Mouse (Mus musculus) liver, embryonic 16.5 days (tissue): Measurements from ENCODE around the gene Ccni. TPM values are rescaled to one million over a fixed set of nuclear protein-coding genes. Genes with fewer than 3 reads are reported as not detected.

ENCODE experiments used
- ATAC-seq: fragments of 200-750 bp; cut with Nextera tagmentation; 2 replicates; pipeline ENCODE4 v1.8.0; 2017; ENCODE audit warnings: low read depth, mild to moderate bottlenecking, moderate number of reproducible peaks, moderate library complexity
- H3K27ac ChIP-seq: fragments of 300-500 bp; sonication (generic); 2 replicates; pipeline ENCODE4 v1.5.1; 2014; ENCODE audit warnings: mild to moderate bottlenecking, low read length
- H3K27me3 ChIP-seq: fragments of 300-500 bp; sonication (generic); 2 replicates; pipeline ENCODE4 v1.6.1; 2014; ENCODE audit warnings: low read depth, low read length, mixed read lengths; ENCODE audit not compliant: control insufficient read depth, insufficient read depth
- H3K36me3 ChIP-seq: fragments of 300-500 bp; sonication (generic); 2 replicates; pipeline ENCODE4 v1.6.1; 2014; ENCODE audit warnings: mild to moderate bottlenecking; ENCODE audit not compliant: control insufficient read depth, insufficient read depth
- H3K4me1 ChIP-seq: fragments of 300-500 bp; sonication (generic); 2 replicates; pipeline ENCODE4 v1.6.1; 2014; ENCODE audit warnings: low read depth, low read length, mixed read lengths; ENCODE audit not compliant: control insufficient read depth
- H3K4me2 ChIP-seq: fragments of 300-500 bp; sonication (generic); 2 replicates; pipeline ENCODE4 v1.6.1; 2014; ENCODE audit warnings: low read depth, low read length, mixed read lengths
- H3K4me3 ChIP-seq: fragments of 300-500 bp; sonication (generic); 2 replicates; pipeline ENCODE4 v1.5.1; 2014; ENCODE audit warnings: low read depth, mild to moderate bottlenecking, low read length
- H3K9ac ChIP-seq: fragments of 300-500 bp; sonication (generic); 2 replicates; pipeline ENCODE4 v1.6.1; 2014; ENCODE audit warnings: low read depth, low read length
- H3K9me3 ChIP-seq: fragments of 300-500 bp; sonication (generic); replicated peaks from 2 replicates; pipeline ENCODE4 v1.6.1; 2016; ENCODE audit warnings: low read length; ENCODE audit not compliant: control insufficient read depth
- WGBS: fragments of 180-500 bp; shearing (Covaris S2); extraction: QIAGEN DNeasy Blood & Tissue Kit; methylation state at CpG from one replicate; pipeline ENCODE4 v1.1.7; 2014; ENCODE audit not compliant: insufficient replicate concordance; 5-methylcytosine and 5-hydroxymethylcytosine counted together
- polyA plus RNA-seq: library from polyadenylated mRNA; unstranded; fragments of >200 nt; fragmentation: Nextera tagmentation; extraction: Ambion mirVana; gene quantifications from 2 replicates; pipeline ENCODE4 v1.2.1, GENCODE M21; 2015

Ccni gene
- polyA plus RNA-seq, 1 experiment from 2014 or later, result 34.0 TPM

DNA sequence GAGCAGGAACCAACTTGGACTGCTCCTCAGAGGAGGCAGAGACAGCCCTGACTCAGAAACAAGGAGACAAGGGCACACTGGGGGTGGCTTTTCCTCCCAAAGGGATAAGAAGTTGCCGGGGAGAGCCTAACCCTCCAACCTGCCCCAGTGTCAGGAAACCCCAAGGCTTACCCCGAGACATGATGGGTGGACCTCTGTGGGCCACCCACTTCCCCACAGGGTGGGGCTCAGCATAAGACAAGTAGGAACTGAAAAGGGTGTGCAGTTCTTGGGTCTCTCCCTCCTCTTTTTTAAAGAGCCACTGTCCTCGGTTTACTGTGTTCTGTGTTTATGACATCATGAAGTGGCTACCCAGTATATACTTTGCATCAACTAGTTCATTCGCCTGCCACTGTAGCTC, 53.8 kb downstream of the Ccni start:
- peak; percentile 45; the same call in 1 of the 2 replicates for ATAC-seq
- H3K36me3 ChIP-seq, result no peaks in the 10 kb centered on the region
- no peaks in the 10 kb centered on the region for H3K27me3 ChIP-seq
- peaks cover 35% of the 10 kb centered on the region for H3K4me1 ChIP-seq
- H3K9ac ChIP-seq, result no peak overlapping the region
- 26% methylated on average over 4 of the region's 4 CpGs for WGBS
- no peaks in the 10 kb centered on the region for H3K9me3 ChIP-seq
- H3K27ac ChIP-seq, result no peak overlapping the region; the same call in 1 of the 2 replicates
- no peak overlapping the region for H3K4me2 ChIP-seq
- no peak overlapping the region for H3K4me3 ChIP-seq

DNA sequence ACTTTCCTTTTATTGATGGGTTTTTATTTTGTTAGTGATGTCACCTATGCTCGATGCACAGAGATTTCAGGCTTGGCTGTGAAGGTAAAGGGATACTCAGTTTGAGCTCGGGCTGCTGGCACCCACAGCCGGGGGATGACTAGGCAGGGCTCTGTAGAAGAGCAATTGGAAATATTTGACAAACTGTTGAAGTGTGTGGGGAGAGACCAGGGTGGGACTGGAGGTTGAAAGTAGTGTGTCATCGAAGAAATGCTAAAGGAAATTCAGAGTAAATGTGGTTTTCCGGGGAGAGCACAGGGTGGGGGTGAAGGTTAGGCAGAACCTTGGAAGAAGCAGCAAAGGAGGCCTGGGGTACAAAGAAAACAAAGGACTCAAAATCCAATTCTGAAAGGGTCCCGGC, 54.3 kb downstream of the Ccni start:
- 20% methylated on average over 6 of the region's 6 CpGs for WGBS
- no peak overlapping the region for H3K9ac ChIP-seq
- no peak for ATAC-seq
- H3K4me2 ChIP-seq, result no peak overlapping the region
- no peaks in the 10 kb centered on the region for H3K9me3 ChIP-seq
- no peaks in the 10 kb centered on the region for H3K27me3 ChIP-seq
- H3K36me3 ChIP-seq, result no peaks in the 10 kb centered on the region
- peaks cover 35% of the 10 kb centered on the region for H3K4me1 ChIP-seq
- no peak overlapping the region for H3K4me3 ChIP-seq
- peak overlapping the region; percentile 42; the same call in 1 of the 2 replicates for H3K27ac ChIP-seq

GRCm38 (mm10) chr5:93149969-93150777, 56.1 kb downstream of the Ccni start:
- H3K36me3 ChIP-seq, result no peaks in the 10 kb centered on the region
- no peaks in the 10 kb centered on the region for H3K9me3 ChIP-seq
- no peak overlapping the region for H3K4me3 ChIP-seq
- H3K9ac ChIP-seq, result no peak overlapping the region
- 43% methylated on average over 12 of the region's 12 CpGs for WGBS
- no peak overlapping the region for H3K27ac ChIP-seq
- ATAC-seq, result peak; percentile 47
- no peak overlapping the region for H3K4me2 ChIP-seq
- H3K27me3 ChIP-seq, result no peaks in the 10 kb centered on the region
- peaks cover 35% of the 10 kb centered on the region for H3K4me1 ChIP-seq

DNA sequence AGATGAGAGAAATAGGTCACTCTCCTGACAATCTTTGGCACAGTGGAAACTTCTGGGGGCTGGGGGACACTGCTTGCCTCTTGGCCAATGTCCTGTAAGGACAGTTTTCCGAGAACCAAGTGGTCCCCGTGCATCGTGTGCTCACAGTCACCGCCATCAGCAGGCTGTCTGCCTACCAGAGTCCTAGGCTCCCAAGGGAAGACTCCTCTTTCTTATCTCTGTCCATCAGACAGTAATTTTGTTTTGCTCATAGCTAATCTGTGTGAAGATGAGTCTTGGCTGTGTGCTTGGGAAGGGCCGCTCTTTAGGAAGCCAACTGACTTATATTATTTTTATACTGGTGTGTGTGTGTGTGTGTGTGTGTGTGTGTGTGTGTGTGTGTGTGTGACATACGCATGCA, 60.8 kb downstream of the Ccni start:
- peaks cover 4% of the 10 kb centered on the region; the same call in 1 of the 2 replicates for H3K36me3 ChIP-seq
- H3K27me3 ChIP-seq, result no peaks in the 10 kb centered on the region
- H3K27ac ChIP-seq, result no peak overlapping the region
- H3K9me3 ChIP-seq, result no peaks in the 10 kb centered on the region
- 52% methylated on average over 6 of the region's 6 CpGs for WGBS
- ATAC-seq, result 0 out of 2 replicates have a peak, but pooled peaks have one; percentile 13
- H3K4me3 ChIP-seq, result no peak overlapping the region
- H3K9ac ChIP-seq, result no peak overlapping the region
- no peak overlapping the region for H3K4me2 ChIP-seq
- H3K4me1 ChIP-seq, result peaks cover 12% of the 10 kb centered on the region

DNA sequence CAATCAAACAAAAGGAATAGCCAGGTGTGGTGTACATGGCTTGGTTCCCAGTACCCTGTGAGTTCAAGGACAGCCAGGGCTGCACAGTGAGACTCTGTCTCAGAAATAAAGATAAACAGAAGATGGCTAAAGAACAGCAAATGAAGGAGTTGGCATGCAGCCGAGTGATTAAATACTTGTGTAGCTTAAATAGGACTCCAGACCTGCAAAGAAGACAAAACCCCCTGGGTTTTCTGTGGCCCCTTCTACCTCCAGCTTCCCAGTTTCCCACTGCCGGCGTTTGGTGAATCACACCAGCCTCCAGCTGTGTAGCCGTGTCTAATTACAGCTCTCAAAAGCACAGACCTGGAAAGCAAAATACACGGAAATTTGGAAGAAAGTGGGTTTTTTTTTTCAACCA, 61.4 kb downstream of the Ccni start:
- Histone ChIP-seq H3K27me3 (no peaks in the 10 kb centered on the region), H3K9ac (no peak overlapping the region), H3K36me3 (peaks cover 5% of the 10 kb centered on the region; the same call in 1 of the 2 replicates), H3K9me3 (no peaks in the 10 kb centered on the region), H3K4me3 (no peak overlapping the region), H3K27ac (no peak overlapping the region), H3K4me1 (peaks cover 5% of the 10 kb centered on the region), H3K4me2 (no peak overlapping the region)
- no peak for ATAC-seq
- WGBS, result 68% methylated on average over 5 of the region's 5 CpGs

GRCm38 (mm10) chr5:93143360-93144091, 62.8 kb downstream of the Ccni start:
- H3K27me3 ChIP-seq, result no peaks in the 10 kb centered on the region

GRCm38 (mm10) chr5:93140747-93141146, 65.5 kb downstream of the Ccni start:
- Histone ChIP-seq H3K4me3 (no peak overlapping the region), H3K27ac (no peak overlapping the region), H3K4me1 (peaks cover 2% of the 10 kb centered on the region; the same call in 1 of the 2 replicates), H3K36me3 (peaks cover 9% of the 10 kb centered on the region), H3K27me3 (no peaks in the 10 kb centered on the region), H3K9me3 (no peaks in the 10 kb centered on the region), H3K9ac (no peak overlapping the region), H3K4me2 (no peak overlapping the region)
- WGBS, result 64% methylated on average over 5 of the region's 5 CpGs
- no peak for ATAC-seq

More at GRCm38 (mm10) chr5:93143360-93144091, 62.8 kb downstream of the Ccni start:
- Histone ChIP-seq H3K9ac (no peak overlapping the region), H3K4me2 (no peak overlapping the region), H3K4me1 (no peaks in the 10 kb centered on the region; the same call in 1 of the 2 replicates), H3K9me3 (no peaks in the 10 kb centered on the region), H3K27ac (no peak overlapping the region), H3K4me3 (no peak overlapping the region), H3K36me3 (peaks cover 9% of the 10 kb centered on the region)
- 63% methylated on average over 12 of the region's 12 CpGs for WGBS
- ATAC-seq, result no peak

DNA sequence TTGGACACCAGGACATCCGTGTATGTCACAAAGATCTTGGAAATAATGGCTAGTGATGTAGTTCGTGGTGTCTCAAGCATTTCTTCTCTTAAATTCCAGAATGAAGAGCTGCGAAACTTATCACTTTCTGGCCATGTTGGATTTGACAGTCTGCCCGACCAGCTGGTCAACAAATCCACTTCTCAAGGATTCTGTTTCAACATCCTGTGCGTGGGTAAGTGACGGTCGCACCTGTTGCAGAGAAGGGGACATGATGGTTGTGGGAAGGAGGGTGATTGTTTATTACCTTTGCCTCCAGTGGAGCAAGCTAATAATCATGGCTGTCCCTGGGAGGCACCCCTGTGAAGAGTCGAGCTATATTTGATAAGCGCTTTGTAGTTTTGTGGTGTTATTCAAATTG, 66.9 kb downstream of the Ccni start:
- H3K27me3 ChIP-seq, result no peaks in the 10 kb centered on the region
- H3K9ac ChIP-seq, result no peak overlapping the region
- no peak overlapping the region for H3K4me3 ChIP-seq
- ATAC-seq, result no peak
- H3K4me1 ChIP-seq, result peaks cover 5% of the 10 kb centered on the region; the same call in 1 of the 2 replicates
- H3K36me3 ChIP-seq, result peaks cover 9% of the 10 kb centered on the region
- no peak overlapping the region for H3K4me2 ChIP-seq
- 82% methylated on average over 9 of the region's 9 CpGs for WGBS
- no peak overlapping the region for H3K27ac ChIP-seq
- no peaks in the 10 kb centered on the region for H3K9me3 ChIP-seq
